Mouse (Mus musculus) olfactory bulb, adult 2 months (tissue): ENCODE results near the gene Dennd1a.

Experiments used
- CTCF ChIP-seq: fragments of 200-500 bp; IDR thresholded peaks from 2 replicates; pipeline ENCODE4 v1.5.1; 2012; ENCODE audit warnings: low read depth, mild to moderate bottlenecking, low read length, moderate library complexity; ENCODE audit not compliant: insufficient read depth
- POLR2A ChIP-seq: fragments of 200-500 bp; IDR thresholded peaks from 2 replicates; pipeline ENCODE4 v1.6.1; 2012; ENCODE audit warnings: mild to moderate bottlenecking, low read depth, low read length, moderate library complexity; ENCODE audit not compliant: insufficient read depth

GRCm38 (mm10) chr2:37964534-37964933, 322.7 kb downstream of the Dennd1a start:
- TF ChIP-seq POLR2A (no peak), CTCF (no peak)
